Mouse (Mus musculus) T-helper 1 cell (primary cell): ENCODE results near the gene Eif2s1.

Experiments used
- in situ Hi-C: fragments of 300-600 bp; cut with MboI, MseI; formaldehyde crosslinking; loops from one replicate; pipeline ENCODE4 v1.15.1; 2025; ENCODE audit warnings: high pct_unique_total_duplicates

Gene Eif2s1

DNA sequence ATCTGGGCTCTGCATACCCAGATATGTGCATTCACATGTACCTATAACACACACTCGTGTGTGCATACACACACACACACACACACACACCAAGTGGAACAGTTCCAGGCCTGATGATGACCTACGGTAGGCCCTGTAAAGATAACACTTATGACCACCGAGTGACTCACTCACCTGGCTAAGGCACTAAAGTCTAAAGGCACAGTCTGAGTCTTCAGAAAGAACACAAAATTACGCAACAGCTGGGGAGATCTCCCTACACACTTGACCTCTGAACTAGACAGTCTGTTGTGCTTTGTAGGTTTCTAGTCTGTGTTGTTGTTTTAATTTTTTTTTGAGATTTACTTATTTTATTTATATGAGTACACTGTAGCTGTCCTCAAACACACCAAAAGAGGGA, 52.8 kb downstream of the Eif2s1 start:
- in situ Hi-C loops, result loop anchor here (5.0 kb wide), 1 partner anchor 188 kb away; no protein-coding TSS in a partner anchor

DNA sequence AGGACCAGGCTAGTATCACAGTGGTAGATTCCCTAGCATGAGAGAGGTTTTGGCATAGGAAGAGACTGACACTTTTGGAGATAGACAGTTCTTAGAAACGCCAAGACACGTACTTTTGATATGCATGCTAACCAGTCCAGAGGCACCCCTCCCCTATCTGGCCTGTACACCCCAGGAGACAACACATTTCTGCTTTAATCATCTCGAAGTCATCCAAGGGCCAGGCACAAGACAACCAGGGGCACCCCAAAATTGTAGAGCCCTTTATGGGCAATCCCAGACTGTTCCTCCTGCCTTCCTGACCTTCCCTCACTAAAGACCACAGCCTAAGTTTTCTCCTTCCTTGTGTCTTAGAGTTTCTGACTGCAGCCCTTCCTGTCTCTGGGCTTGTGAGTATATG, 53.9 kb downstream of the Eif2s1 start:
- in situ Hi-C loops, result no loop called here

DNA sequence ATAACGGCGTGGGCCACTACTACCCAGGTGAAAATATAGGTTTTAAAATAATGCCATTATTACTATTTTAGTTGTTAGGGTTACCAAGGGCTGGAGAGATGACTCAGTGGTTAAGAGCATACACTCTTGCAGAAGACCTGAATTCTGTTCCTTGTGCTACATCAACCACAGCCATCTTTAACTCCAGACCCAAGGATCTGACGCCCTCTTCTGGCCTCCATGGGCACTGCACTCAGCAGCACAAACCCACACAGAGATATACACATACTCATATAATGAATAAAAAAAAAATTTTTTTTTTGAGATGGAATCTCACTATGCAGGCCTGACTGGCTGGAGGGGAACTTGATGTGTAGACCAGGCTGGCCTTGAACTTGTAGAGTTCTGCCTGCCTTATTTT, 54.7 kb downstream of the Eif2s1 start:
- in situ Hi-C loops, result no loop called here

DNA sequence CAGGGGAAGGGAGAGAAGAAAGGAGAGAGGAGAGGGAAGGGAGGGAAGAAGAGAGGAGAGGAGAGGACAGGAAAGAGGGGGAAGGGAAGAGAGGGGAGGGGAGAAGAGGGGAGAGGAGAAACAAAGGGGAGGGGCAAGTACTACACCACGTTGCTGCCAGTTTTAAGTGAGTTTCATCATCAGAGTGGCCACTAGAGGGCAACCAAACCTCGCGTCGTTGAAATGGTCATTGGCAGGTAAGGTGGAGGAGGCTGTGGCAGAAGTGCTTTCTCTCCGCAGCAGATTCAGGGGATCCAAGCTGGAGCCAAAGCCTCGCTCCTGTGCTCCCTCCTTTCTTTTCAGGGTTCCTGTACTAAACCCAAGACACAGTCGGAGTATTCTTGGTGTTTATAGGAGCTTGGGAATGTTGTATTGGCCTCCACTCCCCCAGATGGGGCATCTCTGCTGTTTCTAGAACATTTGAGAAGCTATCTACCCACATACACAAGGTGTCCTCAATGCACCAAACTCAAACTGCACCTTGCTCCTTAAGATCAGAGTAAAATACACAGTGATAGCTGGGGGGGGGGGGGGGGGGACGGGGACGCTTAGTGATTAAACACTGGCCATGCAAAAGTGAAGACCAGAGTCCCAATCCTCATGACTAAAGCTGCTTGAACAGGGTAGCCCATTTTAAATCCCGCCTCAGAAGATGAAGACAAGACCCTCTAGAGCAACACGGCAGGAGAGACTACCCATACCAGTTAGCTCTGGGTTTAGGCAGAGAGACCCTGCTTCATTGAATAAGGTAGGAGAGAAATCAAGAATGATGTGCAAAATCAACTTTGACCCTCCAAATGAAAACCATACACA, 56.8 kb downstream of the Eif2s1 start:
- in situ Hi-C loops, result no loop called here

DNA sequence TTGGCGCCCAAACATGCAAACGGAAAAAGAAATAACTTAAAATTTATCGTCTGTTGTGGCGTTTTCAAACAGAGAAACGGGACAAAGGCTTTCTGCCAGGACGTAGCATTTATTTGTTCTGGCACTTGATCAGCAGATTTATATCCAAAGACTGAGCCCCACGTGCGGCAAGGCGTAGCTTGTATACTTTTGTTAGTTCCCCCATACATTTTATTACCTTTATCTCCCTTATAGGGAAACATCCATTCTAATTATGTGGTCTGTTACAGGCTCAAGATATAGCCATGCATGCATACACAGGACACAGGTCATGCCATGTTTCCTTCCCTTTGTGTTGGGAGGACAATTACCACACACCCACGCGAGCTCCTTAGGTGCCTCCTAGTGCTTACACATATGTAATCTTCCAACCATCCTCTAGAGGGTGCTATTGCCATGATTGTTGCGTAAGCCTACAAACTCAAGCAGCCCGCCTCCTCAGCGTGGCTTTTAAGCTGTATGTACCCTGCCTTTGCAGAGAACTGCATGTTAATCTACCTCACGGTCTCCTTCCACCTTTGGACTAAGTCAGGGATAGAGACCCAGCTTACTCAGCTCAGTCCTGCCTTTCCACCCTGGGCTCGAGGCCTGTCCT, 57.6 kb downstream of the Eif2s1 start:
- in situ Hi-C loops, result no loop called here

DNA sequence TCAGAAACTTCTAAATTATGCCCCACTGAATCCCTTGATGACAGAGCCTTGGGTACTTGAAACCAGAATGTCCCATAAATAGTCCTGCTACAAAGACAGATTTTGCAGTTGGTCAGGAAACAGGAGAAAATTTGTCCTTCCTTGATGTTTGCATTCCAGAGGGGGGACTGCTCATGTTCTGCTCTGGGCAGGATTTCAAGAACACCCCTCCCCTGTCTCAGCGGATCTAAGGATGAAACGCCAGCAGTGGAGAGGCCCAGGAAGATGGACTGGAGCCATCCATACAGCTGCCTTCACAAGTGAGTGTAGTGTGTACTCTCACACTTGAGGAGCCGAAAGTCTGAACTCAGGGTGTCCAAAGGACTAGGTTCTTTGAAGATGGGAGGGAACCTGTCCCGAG, 59.8 kb downstream of the Eif2s1 start:
- in situ Hi-C loops, result loop anchor here (5.0 kb wide), 1 partner anchor 101 kb away; no protein-coding TSS in a partner anchor

DNA sequence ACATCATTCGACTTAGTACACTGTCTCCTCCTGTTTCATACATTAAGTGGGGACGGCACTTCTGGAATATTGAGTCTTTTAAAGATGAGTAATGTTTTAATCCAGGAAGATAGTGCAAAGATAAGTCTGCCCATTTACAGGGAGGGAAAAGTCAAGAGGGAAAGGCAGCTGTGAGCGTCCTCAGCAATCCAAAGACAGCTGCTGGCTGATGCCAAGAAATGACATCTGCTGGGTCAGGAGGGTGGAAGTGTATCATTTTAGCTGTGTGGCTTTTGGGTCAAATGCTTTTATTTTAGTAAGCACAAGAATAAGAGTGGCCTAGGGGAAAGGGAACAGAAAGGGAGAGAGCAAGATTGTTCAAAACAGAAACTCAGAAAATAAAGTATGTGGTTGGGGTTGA, 60.4 kb downstream of the Eif2s1 start:
- in situ Hi-C loops, result loop anchor here (5.0 kb wide), 1 partner anchor 100 kb away; no protein-coding TSS in a partner anchor

DNA sequence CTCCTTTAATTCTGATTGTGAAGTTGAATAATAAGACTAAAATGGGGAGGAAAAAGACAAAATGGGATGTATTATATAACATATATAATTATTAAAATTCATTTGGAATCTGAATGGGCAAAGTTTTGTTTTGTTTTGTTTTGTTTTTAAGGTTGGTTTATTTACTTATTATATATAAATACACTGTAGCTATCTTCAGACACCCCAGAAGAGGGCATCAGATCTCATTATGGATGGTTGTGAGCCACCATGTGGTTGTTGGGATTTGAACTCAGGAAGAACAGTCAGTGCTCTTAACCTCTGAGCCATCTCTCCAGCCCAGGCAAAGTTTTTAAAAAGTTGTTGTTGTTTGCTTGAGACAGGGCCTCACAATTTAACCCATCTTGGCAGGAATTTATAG, 61.4 kb downstream of the Eif2s1 start:
- in situ Hi-C loops, result loop anchor here (5.0 kb wide), 1 partner anchor 99 kb away; no protein-coding TSS in a partner anchor

DNA sequence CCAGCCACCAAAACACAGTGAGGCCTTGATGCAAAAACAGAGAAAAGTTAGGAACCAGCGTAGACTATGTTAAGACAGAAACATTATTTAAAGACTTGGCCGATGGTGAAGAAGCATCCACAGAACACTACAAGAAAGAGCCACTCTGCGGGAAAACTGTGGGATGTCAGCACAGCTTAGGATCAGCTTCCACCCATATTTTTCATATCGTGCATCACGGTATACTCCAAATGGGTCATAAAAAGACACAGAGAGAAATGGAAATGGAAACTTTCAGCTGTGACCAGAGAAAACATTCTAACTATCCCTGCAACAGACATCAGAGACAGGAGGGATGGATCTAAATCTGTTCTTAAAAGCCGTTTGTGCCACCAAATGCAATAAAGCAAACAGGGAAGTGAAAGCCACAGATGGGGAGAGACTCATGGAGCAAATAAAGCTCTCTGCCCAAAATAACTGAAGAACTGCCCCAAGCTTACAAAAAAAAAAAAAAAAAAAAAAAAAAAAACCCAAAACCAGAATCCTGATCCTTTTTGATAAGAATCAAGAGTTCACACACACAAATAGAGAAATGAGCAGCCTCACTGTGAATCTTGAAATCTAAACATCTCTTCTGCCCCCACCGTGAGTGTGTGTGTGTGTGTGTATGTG, 62.0 kb downstream of the Eif2s1 start:
- in situ Hi-C loops, result loop anchor here (5.0 kb wide), 1 partner anchor 99 kb away; no protein-coding TSS in a partner anchor

DNA sequence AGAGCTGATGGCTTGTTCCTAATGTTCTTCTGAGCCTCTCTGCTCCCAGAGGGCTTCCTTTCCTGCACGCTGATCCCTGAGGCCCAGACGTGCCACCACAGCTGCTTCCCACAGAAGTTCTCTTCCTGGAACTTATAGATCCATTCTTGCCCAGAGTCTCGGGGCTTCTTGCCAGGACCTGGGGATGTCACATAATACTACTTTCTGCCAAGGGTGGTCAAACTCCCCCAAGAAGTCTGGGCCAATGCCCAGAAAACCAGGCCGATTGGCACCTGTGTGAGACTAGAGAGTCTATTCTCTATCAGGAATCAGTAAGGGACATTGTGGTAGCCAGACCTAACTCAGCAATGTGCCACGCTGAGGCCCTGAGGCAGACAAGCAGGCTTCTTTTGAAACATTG, 65.7 kb downstream of the Eif2s1 start:
- in situ Hi-C loops, result no loop called here

DNA sequence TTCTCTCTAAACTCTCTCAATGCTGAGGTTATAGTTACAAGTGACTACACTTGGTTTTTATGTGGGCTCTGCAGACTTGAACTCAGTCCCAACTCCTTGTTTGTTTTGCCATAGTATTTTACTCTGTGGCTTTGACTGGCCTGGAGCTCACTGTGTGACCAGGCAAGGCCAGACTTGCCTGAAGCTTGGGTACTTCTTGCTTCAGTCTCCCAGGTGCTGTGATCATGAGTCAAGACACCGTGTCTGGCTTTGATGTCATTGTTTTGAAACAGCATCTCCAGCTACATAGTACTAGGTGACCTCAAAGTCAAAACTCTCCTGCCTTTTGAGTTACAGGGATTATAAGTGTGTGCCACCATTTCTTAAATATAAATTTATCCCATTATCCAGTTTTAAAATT, 68.3 kb downstream of the Eif2s1 start:
- in situ Hi-C loops, result loop anchor here (10.0 kb wide), 1 partner anchor 1415 kb away; no protein-coding TSS in a partner anchor

DNA sequence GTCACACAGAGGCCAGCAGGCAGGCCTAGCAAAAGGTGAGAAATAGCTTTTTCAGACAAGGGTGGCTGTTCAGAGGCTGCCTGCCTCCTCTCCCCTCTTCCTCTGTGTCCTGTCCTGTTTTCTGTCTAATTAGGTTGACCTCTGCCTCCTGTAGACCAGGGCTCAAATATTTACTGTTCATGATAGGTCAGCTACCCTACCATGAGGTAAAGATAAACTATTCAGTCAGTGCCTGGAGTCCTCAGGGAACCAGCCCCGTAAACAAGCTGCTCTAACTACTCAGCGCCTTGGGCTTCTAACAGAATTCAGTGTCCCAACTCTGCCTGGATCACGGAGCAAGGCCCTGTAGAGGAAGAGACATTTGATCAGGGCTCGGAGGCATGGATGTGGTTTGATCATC, 74.9 kb downstream of the Eif2s1 start:
- in situ Hi-C loops, result loop anchor here (10.0 kb wide), 1 partner anchor 1408 kb away; no protein-coding TSS in a partner anchor
